Mouse (Mus musculus) left cerebral cortex, adult 2 months (tissue): ENCODE data around the gene Tmem236. TPM values are rescaled to one million over a fixed set of nuclear protein-coding genes. Genes with fewer than 3 reads are reported as not detected.
A peak's percentile ranks its signal among the peaks of the same experiment; 100 is the strongest.

Experiments
- DNase-seq, 2 experiments: peaks; one replicate each; pipeline ENCODE4 v3.0.0; 2021 to 2022; ENCODE audit warnings: low spot score in 2 of 2, mixed read lengths in 1 of 2; ENCODE audit errors: extremely low spot score in 1 of 2
- H3K27ac ChIP-seq: fragments of 200-600 bp; 2 replicates; pipeline ENCODE4 v1.8.1; 2022
- H3K4me3 ChIP-seq: fragments of 200-600 bp; 2 replicates; pipeline ENCODE4 v1.8.1; 2022
- CTCF ChIP-seq: fragments of 200-600 bp; IDR thresholded peaks from 2 replicates; pipeline ENCODE4 v1.8.1; 2022; ENCODE audit warnings: antibody characterized with exemption, mild to moderate bottlenecking, moderate library complexity
- intact Hi-C: fragments of 180-260 bp; cut with DNase I; formaldehyde crosslinking; loops from one replicate; pipeline ENCODE4 v1.15.1; 2025
- long read RNA-seq, 2 experiments: library from polyadenylated mRNA; stranded (forward); transcript quantifications; one replicate each; pipeline ENCODE4 v2.0.0; 2021; ENCODE audit warnings: borderline mapping rate in 2 of 2
- total RNA-seq, 2 experiments: library from RNA; stranded (reverse); gene quantifications; 2 replicates each; pipeline ENCODE4 v1.2.3; 2021

Gene Tmem236
- under 1 TPM; 0.12 to 0.18 TPM for total RNA-seq
- long read RNA-seq, experiment 1 = 0 reads
- long read RNA-seq, experiment 2 = 0 reads

GRCm38 (mm10) chr2:14174334-14174733 is at the start of gene Tmem236:
Gene Tmem236, plus strand, starts transcription at chr2:14174523.
- H3K4me3 ChIP-seq = no peak within 1 kb of the TSS
- H3K27ac ChIP-seq = no peak within 1 kb of the TSS
- no peak for DNase-seq
- no peak for TF ChIP-seq CTCF
- intact Hi-C loops = no loop called here

- DNase-seq = no peak
- H3K4me3 ChIP-seq = no peak overlapping the region
- intact Hi-C loops = no loop called here
- TF ChIP-seq CTCF = no peak
- H3K27ac ChIP-seq = no peak overlapping the region
Measured at GRCm38 (mm10) chr2:14126387-14126786, 47.9 kb upstream of the Tmem236 start.

DNA sequence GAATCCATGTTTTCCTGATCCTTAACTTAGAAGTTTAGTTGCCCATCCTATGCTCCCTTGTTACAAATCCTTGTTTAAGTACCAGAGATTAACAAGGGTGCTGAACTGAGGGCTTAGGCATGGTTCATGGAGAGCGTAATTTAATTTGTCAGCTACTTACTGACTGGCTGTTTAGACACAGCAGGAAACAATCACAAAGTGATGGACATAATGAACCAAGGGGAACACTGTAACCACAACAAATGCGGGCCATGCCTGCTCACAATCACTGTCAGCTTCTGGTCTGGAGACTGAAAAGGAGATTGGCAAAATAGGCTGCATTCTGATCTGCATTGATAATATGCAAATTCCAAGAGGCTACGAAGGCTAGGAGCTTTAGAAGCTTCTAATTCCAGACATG is 46.7 kb upstream of the Tmem236 start:
- TF ChIP-seq CTCF = no peak
- Histone ChIP-seq H3K4me3 (no peak overlapping the region), H3K27ac (no peak overlapping the region)
- intact Hi-C loops = no loop called here
- no peak for DNase-seq

- Histone ChIP-seq H3K4me3 (no peak overlapping the region), H3K27ac (no peak overlapping the region)
- intact Hi-C loops = no loop called here
- no peak for TF ChIP-seq CTCF
- DNase-seq = no peak
Measured at GRCm38 (mm10) chr2:14130641-14131339, 43.5 kb upstream of the Tmem236 start.

DNA sequence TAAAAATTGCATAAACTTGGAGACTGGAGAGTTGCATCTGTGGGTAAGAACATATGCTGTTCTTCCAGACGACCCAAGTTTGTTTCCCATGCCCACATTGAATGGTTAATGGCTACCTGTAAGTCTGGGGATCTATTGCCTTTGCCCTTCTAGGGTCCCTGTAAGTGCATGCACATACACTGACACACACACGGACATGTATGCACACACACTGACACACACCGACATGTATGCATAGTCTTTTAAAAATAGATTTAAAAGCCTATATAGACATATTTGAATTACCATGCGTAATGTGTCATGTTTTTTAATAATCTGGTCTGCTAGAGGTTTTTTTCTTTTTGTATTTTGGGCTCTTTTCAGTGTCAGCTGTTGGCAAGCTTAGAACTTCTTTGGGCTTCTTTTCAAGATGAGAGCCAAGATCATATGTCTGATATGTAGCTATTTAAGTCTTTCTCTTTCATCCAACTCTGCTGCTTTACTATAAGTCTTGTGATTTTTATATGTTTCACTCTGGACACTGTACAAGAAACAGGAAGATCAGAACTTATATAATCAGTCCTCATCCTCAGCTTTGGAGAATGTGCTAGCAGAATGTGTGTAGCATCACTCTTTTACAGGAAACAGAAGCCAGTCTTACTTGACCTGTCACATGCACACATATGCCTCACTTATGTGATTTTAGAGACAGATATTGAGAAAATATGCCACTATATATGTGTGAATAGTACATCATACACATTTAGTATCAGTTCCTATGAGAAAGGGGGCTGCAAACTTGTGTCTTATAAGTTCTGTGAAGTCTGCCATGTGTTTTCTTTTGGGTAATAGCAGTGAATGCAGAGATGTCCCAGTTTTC is 41.6 kb upstream of the Tmem236 start:
- no peak for TF ChIP-seq CTCF
- intact Hi-C loops = no loop called here
- Histone ChIP-seq H3K27ac (no peak overlapping the region), H3K4me3 (no peak overlapping the region)
- no peak for DNase-seq

DNA sequence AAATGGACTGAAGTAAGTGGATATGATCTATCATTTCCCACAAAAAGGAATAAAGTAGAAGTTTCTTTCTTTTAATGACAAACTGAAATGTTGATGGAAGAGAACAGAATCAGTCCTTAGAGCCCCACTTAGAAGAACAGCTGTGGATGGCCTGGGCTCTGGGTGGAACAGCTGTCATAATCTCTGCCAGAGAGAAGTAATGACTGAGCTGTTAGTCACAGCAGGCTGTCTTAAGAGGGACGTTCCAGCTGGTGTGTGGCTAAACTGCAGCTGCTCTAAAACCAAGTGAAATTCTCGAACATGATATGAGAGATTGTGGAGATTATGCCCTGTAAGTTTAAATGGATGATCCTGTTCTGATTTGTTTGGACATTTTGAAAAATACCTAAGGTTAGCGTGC is 37.4 kb upstream of the Tmem236 start:
- H3K27ac ChIP-seq = no peak overlapping the region
- no peak overlapping the region for H3K4me3 ChIP-seq
- TF ChIP-seq CTCF = no peak
- intact Hi-C loops = no loop called here
- no peak for DNase-seq

GRCm38 (mm10) chr2:14139590-14139989 is 34.7 kb upstream of the Tmem236 start:
- DNase-seq = no peak
- intact Hi-C loops = no loop called here
- no peak overlapping the region for H3K27ac ChIP-seq
- no peak for TF ChIP-seq CTCF
- no peak overlapping the region for H3K4me3 ChIP-seq

GRCm38 (mm10) chr2:14140044-14140443 is 34.3 kb upstream of the Tmem236 start:
- Histone ChIP-seq H3K4me3 (no peak overlapping the region), H3K27ac (no peak overlapping the region)
- DNase-seq = no peak
- no peak for TF ChIP-seq CTCF
- intact Hi-C loops = loop anchor here (10.0 kb wide), 1 partner anchor 865 kb away; the partner anchor contains the start of gene Rsu1

DNA sequence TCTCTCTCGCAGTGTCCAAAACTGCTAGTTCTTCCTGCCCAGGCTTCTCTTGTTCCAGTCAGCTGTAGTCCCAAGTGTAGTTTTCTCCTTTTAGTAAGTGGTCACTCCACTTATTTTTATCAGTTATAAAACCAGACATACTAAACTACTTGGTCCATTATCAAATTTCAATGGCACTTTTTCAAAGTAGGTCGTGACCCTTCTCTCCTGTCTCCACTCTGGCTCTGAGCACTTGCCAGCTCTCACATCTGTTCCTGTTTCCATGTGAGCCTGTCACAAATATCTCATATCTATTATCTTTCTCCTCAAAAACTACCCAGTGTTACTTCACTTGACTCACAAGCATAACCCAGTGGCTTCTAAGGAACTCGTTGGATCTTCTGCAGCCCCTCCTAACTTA is 29.0 kb upstream of the Tmem236 start:
- H3K4me3 ChIP-seq = no peak overlapping the region
- intact Hi-C loops = loop anchor here (10.0 kb wide), 1 partner anchor 871 kb away; the partner anchor contains the start of gene Rsu1
- no peak overlapping the region for H3K27ac ChIP-seq
- no peak for DNase-seq
- TF ChIP-seq CTCF = no peak

DNA sequence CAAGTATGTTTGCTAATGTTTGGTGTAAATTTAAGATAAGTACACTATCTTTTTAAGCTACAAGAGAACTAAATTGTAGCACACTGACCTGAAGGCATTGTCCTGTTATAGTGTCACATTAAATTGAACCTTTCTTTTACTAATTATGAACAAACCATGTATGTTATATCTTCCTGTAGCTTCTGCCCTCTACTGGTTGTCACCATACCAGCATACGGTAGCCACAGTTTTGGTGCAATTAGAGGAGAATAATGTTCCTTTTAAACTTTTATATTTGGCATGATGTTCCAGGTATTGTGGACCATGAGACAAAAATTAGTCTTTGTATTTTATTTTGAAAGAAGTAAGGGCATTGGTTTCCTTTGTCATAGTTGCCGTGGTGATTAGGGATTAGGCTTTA is 27.4 kb upstream of the Tmem236 start:
- intact Hi-C loops = loop anchor here (2.0 to 10.0 kb wide), 2 partner anchors 100 to 872 kb away; partner anchors contain the start of gene Rsu1
- TF ChIP-seq CTCF = peak; percentile 66
- H3K4me3 ChIP-seq = no peak overlapping the region
- no peak for DNase-seq
- H3K27ac ChIP-seq = no peak overlapping the region

- peak; percentile 27 for TF ChIP-seq CTCF
- no peak for DNase-seq
- no peak overlapping the region for H3K4me3 ChIP-seq
- intact Hi-C loops = no loop called here
- H3K27ac ChIP-seq = no peak overlapping the region
Measured at GRCm38 (mm10) chr2:14150829-14151228, 23.5 kb upstream of the Tmem236 start.

DNA sequence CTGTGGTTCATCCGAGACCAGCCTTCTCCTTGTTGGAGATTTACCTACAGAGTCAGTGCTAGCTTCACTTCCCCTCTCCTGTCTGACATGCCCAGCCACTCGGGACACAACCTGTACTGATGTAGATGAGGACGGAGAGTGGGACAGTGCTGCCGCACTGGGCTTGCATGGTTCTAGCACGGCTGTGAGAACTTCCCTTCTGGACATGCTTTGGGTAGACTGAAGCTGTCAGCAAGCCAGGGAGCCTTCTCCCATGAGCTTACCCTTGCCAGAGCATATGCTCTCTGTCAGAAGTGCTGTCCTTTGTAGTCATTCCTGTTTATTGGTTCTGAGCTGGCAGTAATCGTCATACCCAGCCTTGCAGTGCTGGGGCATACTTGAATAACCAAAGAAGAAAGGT is 22.5 kb upstream of the Tmem236 start:
- TF ChIP-seq CTCF = no peak
- H3K27ac ChIP-seq = no peak overlapping the region
- intact Hi-C loops = no loop called here

More for the DNA sequence above, 22.5 kb upstream of the Tmem236 start:
- no peak for DNase-seq
- no peak overlapping the region for H3K4me3 ChIP-seq
